In the genomic region with DNA sequence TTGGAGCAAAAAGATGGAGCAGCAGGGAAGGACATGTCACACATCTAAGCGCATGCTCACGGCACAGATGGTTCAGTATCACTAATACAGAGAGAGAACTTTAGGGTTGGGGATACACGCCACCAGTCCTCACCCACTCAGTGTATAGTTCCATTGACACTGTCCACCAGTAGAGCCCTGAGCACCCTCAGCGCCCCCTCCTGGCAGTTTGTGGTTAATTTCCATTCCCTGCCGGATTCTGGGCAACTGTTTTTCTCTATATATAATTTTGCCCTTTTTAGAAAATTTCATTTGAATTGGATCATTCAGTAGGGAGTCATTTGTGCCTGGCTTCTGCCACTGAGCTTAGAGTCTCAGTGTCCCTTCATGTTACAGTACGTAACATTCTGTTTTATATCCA, we compare ENCODE assay signal across 11 mouse cellular contexts. TPM values are rescaled to one million over a fixed set of nuclear protein-coding genes. Genes with fewer than 3 reads are reported as not detected.
DNase-seq lines count a peak whose midpoint lies in the region; ATAC-seq and TF ChIP-seq lines count a peak whose summit lies in the region.
"Had no signal": no experiment of that assay in that cellular context is flagged by ENCODE, and none has a peak within 500 bp of the region (broad histone marks: within the 10 kb centered on the region; RNA-seq: fewer than 3 reads in every experiment).

No protein-coding gene starts in this region.

- no peak for ATAC-seq in midbrain, postnatal 0 days (ENCODE audit: low FRiP score)
- no peak for ATAC-seq in midbrain, embryonic 16.5 days
- ATAC-seq in common myeloid progenitor, adult 5-6 weeks (replicated peaks; ENCODE audit: low read depth, poor library complexity, severe bottlenecking) = peak; percentile 65; the same call in 1 of the 2 replicates
- ATAC-seq: forebrain, embryonic 14.5 days had no signal

- DNase-seq in gastrocnemius, adult 2 months = no peak
- no peak for DNase-seq in gastrocnemius, postnatal 14 days
- DNase-seq in midbrain, postnatal 0 days (ENCODE audit: low spot score) = no peak
- peak; percentile 24 for DNase-seq in thymus, postnatal 25 days
- no peak for DNase-seq in yolk sac, embryonic 10.5 days (ENCODE audit: low spot score)
- DNase-seq in heart, postnatal 36 days = no peak
- DNase-seq: embryo, embryonic 11 days; midbrain, embryonic 14.5 days had no signal

- no peaks in the 10 kb centered on the region for H3K36me3 ChIP-seq in midbrain, postnatal 0 days (ENCODE audit: insufficient read depth, low read length)
- no peaks in the 10 kb centered on the region for H3K36me3 ChIP-seq in midbrain, embryonic 16.5 days (ENCODE audit: control insufficient read depth, insufficient read depth, low read length)

- no peaks in the 10 kb centered on the region for H3K27me3 ChIP-seq in midbrain, postnatal 0 days (ENCODE audit: insufficient read depth, low read length)
- H3K27me3 ChIP-seq in midbrain, embryonic 16.5 days (ENCODE audit: control insufficient read depth, insufficient read depth, low read depth, low read length) = no peaks in the 10 kb centered on the region

- no peak overlapping the region for H3K9ac ChIP-seq in midbrain, postnatal 0 days (replicated peaks; ENCODE audit: low read length, poor library complexity, severe bottlenecking)
- no peak overlapping the region for H3K9ac ChIP-seq in midbrain, embryonic 16.5 days (ENCODE audit: low read depth, low read length)

- H3K4me2 ChIP-seq in midbrain, postnatal 0 days (ENCODE audit: low read depth, low read length, poor library complexity, severe bottlenecking) = no peak overlapping the region
- no peak overlapping the region for H3K4me2 ChIP-seq in midbrain, embryonic 16.5 days (ENCODE audit: low read length)

- intact Hi-C loops in gastrocnemius, adult 2 months (cut with DNase I) = no loop called here
- intact Hi-C loops in gastrocnemius, postnatal 14 days (cut with DNase I; ENCODE audit: low total_unique reads) = no loop called here
- intact Hi-C loops in heart, postnatal 36 days (cut with DNase I) = no loop called here

- H3K4me1 ChIP-seq in midbrain, postnatal 0 days (ENCODE audit: insufficient read depth, low read length) = no peaks in the 10 kb centered on the region
- H3K4me1 ChIP-seq in midbrain, embryonic 16.5 days (ENCODE audit: control insufficient read depth, insufficient read depth, low read length) = peaks cover 5% of the 10 kb centered on the region; the same call in 1 of the 2 replicates

- H3K9me3 ChIP-seq in midbrain, postnatal 0 days (ENCODE audit: low read length) = no peaks in the 10 kb centered on the region
- H3K9me3 ChIP-seq in midbrain, embryonic 16.5 days (replicated peaks; ENCODE audit: control insufficient read depth, low read length, poor library complexity, severe bottlenecking) = no peaks in the 10 kb centered on the region

- TF ChIP-seq CTCF in gastrocnemius, adult 2 months (IDR thresholded peaks at IDR 0.05) = peak; percentile 56
- TF ChIP-seq CTCF in midbrain, postnatal 0 days (IDR thresholded peaks at IDR 0.05) = peak; percentile 34

- H3K27ac ChIP-seq in gastrocnemius, adult 2 months = no peak overlapping the region
- H3K27ac ChIP-seq in midbrain, postnatal 0 days (ENCODE audit: low read depth, low read length) = no peak overlapping the region
- H3K27ac ChIP-seq in midbrain, embryonic 16.5 days (ENCODE audit: low read length) = no peak overlapping the region

- H3K4me3 ChIP-seq in gastrocnemius, adult 2 months = no peak overlapping the region
- no peak overlapping the region for H3K4me3 ChIP-seq in midbrain, postnatal 0 days (ENCODE audit: low read depth, low read length)
- no peak overlapping the region for H3K4me3 ChIP-seq in midbrain, embryonic 16.5 days (ENCODE audit: low read depth, low read length)

- 87% methylated on average over 6 of the region's 6 CpGs for WGBS in midbrain, postnatal 0 days
- 87% methylated on average over 6 of the region's 6 CpGs for WGBS in midbrain, embryonic 16.5 days

RNA-seq across cellular contexts. Expression of gene Peli2, which starts 27.1 kb away (rescaled TPM):
- total RNA-seq in gastrocnemius, adult 2 months (2021) = 10 to 100 TPM; 15.0 to 17.6 TPM
- total RNA-seq in gastrocnemius, postnatal 14 days (2021) = 10 to 100 TPM; 12.9 to 16.3 TPM
- total RNA-seq in midbrain, postnatal 0 days (2014; rRNA removed) = 11.5 and 22.3 TPM in 2 replicates
- polyA plus RNA-seq in midbrain, postnatal 0 days (2015; fragmentation: Nextera tagmentation; extraction: Ambion mirVana) = 5.6 and 6.5 TPM in 2 replicates
- 4.6 and 5.0 TPM in 2 replicates for polyA plus RNA-seq in midbrain, embryonic 16.5 days (2015; fragmentation: Nextera tagmentation; extraction: Ambion mirVana)
- 8.6 and 15.1 TPM in 2 replicates for total RNA-seq in common myeloid progenitor, adult 5-6 weeks (2017)
- total RNA-seq in heart, postnatal 36 days (2021) = 10 to 100 TPM; 17.1 to 22.9 TPM
